Mouse (Mus musculus) testis, postnatal 10 days (tissue): ENCODE measurements around the gene Ankrd11.
"Not testable (repeated sequence)": the region's sequence is repeated elsewhere in the genome, so short reads cannot be mapped to it uniquely, and the experiment has no call there.

Source experiments
- DNase-seq: peaks from one replicate; pipeline ENCODE4 v3.0.0; 2021; ENCODE audit warnings: low spot score

The Ankrd11 gene

DNA sequence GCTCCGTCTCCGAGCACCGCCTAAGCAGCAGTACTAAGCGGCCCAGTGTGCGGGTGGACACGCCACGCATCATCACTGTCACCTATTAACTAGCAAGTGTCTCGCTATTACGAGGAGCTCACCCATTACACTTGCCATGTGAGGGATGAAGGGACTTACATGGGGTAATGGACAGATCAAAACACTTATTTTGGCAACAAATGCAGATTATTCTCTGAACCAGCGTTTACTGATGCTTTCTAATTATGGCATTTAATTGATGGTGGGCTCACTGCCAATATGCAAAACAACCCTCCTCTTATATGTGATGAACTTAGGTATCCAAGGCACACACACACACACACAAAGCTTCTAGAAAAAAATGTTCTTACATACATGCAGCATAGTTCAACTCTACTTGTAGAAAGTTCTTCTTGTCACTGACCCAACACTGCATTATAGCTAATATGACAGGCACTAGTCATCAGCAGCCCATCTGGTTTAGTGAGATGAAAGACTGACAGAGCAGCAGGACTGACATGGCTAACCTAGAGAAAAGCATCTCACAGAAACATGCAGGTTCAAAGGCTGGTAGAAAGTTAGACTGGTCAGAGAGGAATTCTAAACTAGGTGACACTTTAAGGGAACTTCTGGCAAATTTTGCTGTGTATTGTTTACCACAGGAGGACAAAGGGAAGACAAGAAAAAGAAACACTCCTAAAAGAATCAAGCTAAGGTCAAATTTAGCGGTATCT lies 2.5 kb downstream of the Ankrd11 start:
- no peak for DNase-seq

GRCm38 (mm10) chr8:123038351-123038750 lies 3.7 kb downstream of the Ankrd11 start:
- no peak for DNase-seq

- no peak for DNase-seq
Observed at GRCm38 (mm10) chr8:123037487-123037886, 4.6 kb downstream of the Ankrd11 start.

DNA sequence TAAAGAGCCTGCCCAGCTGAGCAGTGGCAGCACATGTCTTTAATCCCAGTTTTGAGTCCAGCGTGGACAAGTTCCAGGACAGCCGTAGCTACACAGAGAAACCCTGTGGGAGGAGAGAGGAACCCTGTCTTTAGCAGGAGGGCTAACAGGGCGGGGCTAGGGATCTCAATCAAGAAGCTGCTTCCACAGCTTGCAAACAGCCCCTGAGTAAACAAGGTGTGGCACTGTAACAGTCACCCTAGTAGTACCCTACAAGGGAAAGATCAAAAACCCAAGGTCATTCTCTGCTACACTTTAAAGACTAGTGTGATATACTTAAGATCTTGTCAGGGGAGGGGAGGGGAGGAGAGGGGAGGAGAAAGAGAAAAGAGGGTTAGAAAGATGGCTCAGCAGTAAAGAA lies 5.1 kb downstream of the Ankrd11 start:
- DNase-seq: no peak

- DNase-seq: no peak
Observed at GRCm38 (mm10) chr8:123034171-123034570, 7.9 kb downstream of the Ankrd11 start.

GRCm38 (mm10) chr8:123033431-123033830 lies 8.6 kb downstream of the Ankrd11 start:
- no peak for DNase-seq

GRCm38 (mm10) chr8:123032730-123033129 lies 9.3 kb downstream of the Ankrd11 start:
- no peak for DNase-seq

DNA sequence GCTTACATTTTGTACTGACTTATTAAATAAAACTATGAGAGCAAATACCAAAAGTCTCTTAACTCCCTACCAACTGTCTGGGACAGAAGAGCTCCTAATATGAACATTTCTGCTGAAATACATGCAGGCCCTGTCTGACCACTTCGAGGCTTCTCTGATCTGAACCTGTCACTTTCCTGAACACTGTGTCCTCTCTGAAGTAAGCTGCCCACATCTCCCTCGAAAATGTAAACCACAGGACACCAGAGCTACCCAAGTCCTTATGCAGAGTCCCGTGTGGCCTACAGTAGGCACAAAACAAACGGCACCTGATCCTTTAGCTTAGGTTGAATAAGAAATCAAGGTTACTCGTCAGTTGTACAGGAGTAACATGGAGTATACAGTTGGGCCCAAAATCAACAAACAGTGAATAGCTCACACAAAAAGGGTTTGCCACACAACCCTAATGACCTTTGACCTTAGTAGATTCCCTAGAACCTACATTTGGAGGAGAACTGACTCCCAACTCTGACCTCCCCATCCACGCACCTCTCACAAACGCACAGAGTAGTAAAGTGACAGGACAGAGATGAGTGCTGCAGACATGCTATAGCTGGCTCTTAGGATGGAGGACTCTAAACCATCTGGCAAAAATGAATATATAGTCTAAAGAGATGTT lies 10.6 kb downstream of the Ankrd11 start:
- DNase-seq: no peak

- not testable (repeated sequence) for DNase-seq
Observed at GRCm38 (mm10) chr8:123030091-123030490, 12.0 kb downstream of the Ankrd11 start.

- DNase-seq: no peak
Observed at GRCm38 (mm10) chr8:123027786-123028185, 14.3 kb downstream of the Ankrd11 start.

GRCm38 (mm10) chr8:123025951-123026351 lies 16.1 kb downstream of the Ankrd11 start:
- DNase-seq: no peak

GRCm38 (mm10) chr8:123024226-123024625 lies 17.9 kb downstream of the Ankrd11 start:
- DNase-seq: no peak

- DNase-seq: no peak
Observed at GRCm38 (mm10) chr8:123022727-123023126, 19.4 kb downstream of the Ankrd11 start.

GRCm38 (mm10) chr8:123021259-123021658 lies 20.8 kb downstream of the Ankrd11 start:
- DNase-seq: no peak

GRCm38 (mm10) chr8:123020859-123021258 lies 21.2 kb downstream of the Ankrd11 start:
- DNase-seq: no peak

DNA sequence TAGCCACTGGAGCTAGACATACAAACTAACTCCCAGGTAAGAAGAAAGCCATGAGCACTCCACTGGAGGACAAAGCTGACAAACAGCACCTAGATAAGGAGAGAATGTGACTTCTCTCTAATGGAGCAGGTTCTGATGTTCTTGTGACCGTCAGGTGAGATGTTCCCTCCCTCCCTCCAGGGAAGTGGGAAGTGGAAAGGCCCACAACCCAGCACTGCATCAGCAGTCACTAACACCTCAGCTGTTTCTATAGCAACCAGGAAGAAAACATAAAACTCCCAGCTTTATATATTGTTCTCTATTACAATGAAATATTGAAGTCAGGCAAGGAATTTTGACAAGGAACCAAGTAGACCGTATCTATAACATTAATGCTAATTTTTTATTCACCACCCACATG lies 22.0 kb downstream of the Ankrd11 start:
- no peak for DNase-seq

GRCm38 (mm10) chr8:123018484-123019164 lies 23.5 kb downstream of the Ankrd11 start:
- DNase-seq: no peak

DNA sequence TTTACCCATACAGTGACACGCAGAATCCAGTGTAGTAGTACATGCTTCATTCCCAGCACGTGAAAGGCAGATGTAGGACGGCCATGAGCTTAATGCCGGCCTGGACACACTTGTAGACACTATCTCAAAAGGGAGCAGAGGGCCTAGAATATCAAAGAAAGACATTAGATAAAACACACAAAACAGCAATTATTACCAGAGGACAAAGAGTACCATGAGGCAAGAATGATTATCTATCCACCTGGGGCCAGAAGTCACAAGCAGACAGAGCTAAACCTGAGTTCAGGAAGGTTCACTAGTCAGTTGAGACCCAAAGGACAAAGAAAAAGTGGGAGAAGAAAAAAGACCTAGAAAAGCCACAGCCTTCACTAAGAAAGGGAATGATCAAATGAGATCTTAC lies 24.9 kb downstream of the Ankrd11 start:
- no peak for DNase-seq

DNA sequence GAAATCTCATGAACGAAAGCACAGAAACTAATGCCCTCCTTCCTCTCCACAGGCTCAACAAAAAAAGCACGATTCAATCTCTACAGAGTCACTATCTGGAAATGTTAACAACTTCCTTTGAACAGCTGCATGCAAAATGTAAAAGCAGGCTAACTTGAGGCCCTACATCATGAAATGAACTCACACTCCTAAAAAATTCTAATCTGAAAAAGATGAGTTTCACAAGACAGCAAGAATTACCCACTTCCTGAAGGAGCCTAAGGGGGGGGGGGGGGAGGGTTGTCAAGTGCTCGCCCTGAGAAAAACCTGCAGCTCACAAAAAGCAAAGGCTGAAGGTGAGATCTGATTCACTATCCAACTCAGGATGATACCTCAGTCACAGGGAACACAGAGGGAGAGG lies 27.0 kb downstream of the Ankrd11 start:
- DNase-seq: no peak

DNA sequence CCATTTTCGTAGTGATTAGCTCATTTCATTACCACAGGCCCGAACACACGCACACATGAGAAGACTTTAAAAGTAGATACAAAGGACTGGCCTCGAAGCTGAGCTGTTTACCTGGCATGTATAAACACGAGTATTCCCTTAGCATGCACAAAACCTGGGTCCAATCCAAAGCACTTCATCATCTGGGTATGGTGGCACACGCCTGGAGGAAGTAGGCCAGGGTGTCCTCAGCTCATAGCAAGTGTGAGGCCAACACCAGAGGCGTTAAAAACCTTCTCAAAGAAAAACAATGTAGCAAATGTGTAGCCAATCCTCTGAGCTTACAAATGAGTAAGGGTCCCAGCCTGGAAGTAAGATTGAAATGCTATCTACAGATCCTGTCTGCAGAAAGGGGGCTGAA lies 27.6 kb downstream of the Ankrd11 start:
- no peak for DNase-seq

DNA sequence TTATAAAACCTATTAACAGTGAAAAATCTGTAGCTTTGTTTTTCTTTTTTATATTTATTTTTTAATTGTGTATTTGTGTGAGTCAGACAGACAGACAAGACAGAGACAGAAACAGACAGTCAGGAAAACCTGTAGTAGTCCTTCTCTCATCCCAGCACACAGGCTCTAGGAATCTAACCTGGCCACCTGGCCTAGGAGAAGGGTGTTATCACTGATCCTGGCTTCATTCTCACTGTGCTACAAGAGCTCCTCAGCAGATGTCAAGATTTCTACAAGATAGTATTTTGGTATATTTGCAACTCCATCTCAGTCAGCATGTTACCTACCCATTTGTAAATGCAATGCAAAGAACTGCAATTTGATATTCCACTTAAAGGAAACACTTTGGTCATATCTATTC lies 30.8 kb downstream of the Ankrd11 start:
- DNase-seq: no peak

GRCm38 (mm10) chr8:123005805-123006204 lies 36.3 kb downstream of the Ankrd11 start:
- no peak for DNase-seq

- DNase-seq: no peak
Observed at GRCm38 (mm10) chr8:123005328-123005727, 36.7 kb downstream of the Ankrd11 start.
